Mouse (Mus musculus): ENCODE data around the gene Snapc2. TPM values are rescaled to one million over a fixed set of nuclear protein-coding genes. Genes with fewer than 3 reads are reported as not detected.

The Snapc2 gene
- polyA plus RNA-seq, 1 experiment from 2014 or later, result 63.0 TPM

GRCm38 (mm10) chr8:4216791-4217621, 35.9 kb upstream of the Snapc2 start, which contains the start of gene Prr36:
Gene Prr36 (minus strand): TSS chr8:4217459.
- H3K27me3 ChIP-seq, result peaks cover 25% of the 10 kb centered on the region; the same call in 1 of the 2 replicates
- peaks cover 45% of the 10 kb centered on the region for H3K4me1 ChIP-seq
- peak within 1 kb of the TSS; percentile 82 for H3K4me2 ChIP-seq (replicated peaks)

GRCm38 (mm10) chr8:4219617-4220016, 33.3 kb upstream of the Snapc2 start:
- Histone ChIP-seq H3K27me3 (peaks cover 23% of the 10 kb centered on the region), H3K4me1 (peaks cover 23% of the 10 kb centered on the region), H3K36me3 (0 out of 2 replicates have a peak, but pooled peaks cover 4% of the 10 kb centered on the region), H3K4me2 (replicated peaks) (no peak overlapping the region), H3K9me3 (no peaks in the 10 kb centered on the region), H3K4me3 (no peak overlapping the region), H3K9ac (replicated peaks) (no peak overlapping the region), H3K27ac (replicated peaks) (no peak overlapping the region)
- ATAC-seq (ENCODE audit: low FRiP score, low read depth), result no peak
- WGBS, result 95% methylated on average over 3 of the region's 3 CpGs

More at GRCm38 (mm10) chr8:4216791-4217621, 35.9 kb upstream of the Snapc2 start, which contains the start of gene Prr36:
- H3K9ac ChIP-seq (replicated peaks), result peak within 1 kb of the TSS; percentile 76
- peak within 1 kb of the TSS; percentile 86 for H3K27ac ChIP-seq (replicated peaks)
- WGBS, result under 1% methylated on average over 44 of the region's 44 CpGs
- H3K4me3 ChIP-seq, result peak within 1 kb of the TSS; percentile 57
- ATAC-seq (ENCODE audit: low FRiP score, low read depth), result peak; percentile 91
- 0 out of 2 replicates have a peak, but pooled peaks cover 7% of the 10 kb centered on the region for H3K36me3 ChIP-seq
- no peaks in the 10 kb centered on the region for H3K9me3 ChIP-seq

GRCm38 (mm10) chr8:4222059-4222458, 30.8 kb upstream of the Snapc2 start:
- no peak overlapping the region for H3K9ac ChIP-seq (replicated peaks)
- H3K4me1 ChIP-seq, result peaks cover 13% of the 10 kb centered on the region
- H3K36me3 ChIP-seq, result no peaks in the 10 kb centered on the region
- no peak for ATAC-seq (ENCODE audit: low FRiP score, low read depth)
- no peak overlapping the region for H3K4me2 ChIP-seq (replicated peaks)
- H3K27me3 ChIP-seq, result peaks cover 26% of the 10 kb centered on the region
- H3K9me3 ChIP-seq, result no peaks in the 10 kb centered on the region
- no peak overlapping the region for H3K27ac ChIP-seq (replicated peaks)
- H3K4me3 ChIP-seq, result no peak overlapping the region

- H3K27me3 ChIP-seq, result peaks cover 38% of the 10 kb centered on the region
- ATAC-seq (ENCODE audit: low FRiP score, low read depth), result no peak
- H3K4me2 ChIP-seq (replicated peaks), result peak overlapping the region; percentile 45
- 25% methylated on average over 4 of the region's 4 CpGs for WGBS
- H3K4me1 ChIP-seq, result peaks cover 7% of the 10 kb centered on the region
- H3K36me3 ChIP-seq, result no peaks in the 10 kb centered on the region
- H3K27ac ChIP-seq (replicated peaks), result no peak overlapping the region
- peak overlapping the region; percentile 21 for H3K4me3 ChIP-seq
- no peaks in the 10 kb centered on the region for H3K9me3 ChIP-seq
- H3K9ac ChIP-seq (replicated peaks), result no peak overlapping the region
Measured at GRCm38 (mm10) chr8:4226323-4226722, 26.6 kb upstream of the Snapc2 start.

GRCm38 (mm10) chr8:4226739-4227347, 26.0 kb upstream of the Snapc2 start, which contains the start of gene Lrrc8e:
Gene Lrrc8e (plus strand): TSS chr8:4226827.
- 5% methylated on average over 33 of the region's 33 CpGs for WGBS

GRCm38 (mm10) chr8:4227919-4228318, 25.0 kb upstream of the Snapc2 start:
- Histone ChIP-seq H3K36me3 (no peaks in the 10 kb centered on the region), H3K9ac (replicated peaks) (no peak overlapping the region), H3K27me3 (peaks cover 36% of the 10 kb centered on the region), H3K9me3 (no peaks in the 10 kb centered on the region), H3K4me2 (replicated peaks) (no peak overlapping the region), H3K4me1 (peaks cover 7% of the 10 kb centered on the region), H3K27ac (replicated peaks) (no peak overlapping the region), H3K4me3 (no peak overlapping the region)
- 91% methylated on average over 4 of the region's 4 CpGs for WGBS
- ATAC-seq (ENCODE audit: low FRiP score, low read depth), result no peak

More at GRCm38 (mm10) chr8:4226739-4227347, 26.0 kb upstream of the Snapc2 start, which contains the start of gene Lrrc8e:
- peak within 1 kb of the TSS; percentile 21 for H3K4me3 ChIP-seq
- no peaks in the 10 kb centered on the region for H3K36me3 ChIP-seq
- peak; percentile 52; the same call in 1 of the 2 replicates for ATAC-seq (ENCODE audit: low FRiP score, low read depth)
- 0 out of 2 replicates have a peak within 1 kb of the TSS, but pooled peaks have one; percentile 31 for H3K9ac ChIP-seq (replicated peaks)
- H3K9me3 ChIP-seq, result no peaks in the 10 kb centered on the region
- peaks cover 7% of the 10 kb centered on the region for H3K4me1 ChIP-seq
- peak within 1 kb of the TSS; percentile 45 for H3K4me2 ChIP-seq (replicated peaks)
- H3K27me3 ChIP-seq, result peaks cover 36% of the 10 kb centered on the region
- H3K27ac ChIP-seq (replicated peaks), result no peak within 1 kb of the TSS

- H3K4me1 ChIP-seq, result peaks cover 7% of the 10 kb centered on the region
- H3K9me3 ChIP-seq, result no peaks in the 10 kb centered on the region
- no peak overlapping the region for H3K4me3 ChIP-seq
- no peak overlapping the region for H3K27ac ChIP-seq (replicated peaks)
- H3K9ac ChIP-seq (replicated peaks), result no peak overlapping the region
- no peak for ATAC-seq (ENCODE audit: low FRiP score, low read depth)
- no peaks in the 10 kb centered on the region for H3K36me3 ChIP-seq
- H3K27me3 ChIP-seq, result peaks cover 28% of the 10 kb centered on the region
- no peak overlapping the region for H3K4me2 ChIP-seq (replicated peaks)
- WGBS, result 71% methylated on average over 5 of the region's 5 CpGs
Measured at GRCm38 (mm10) chr8:4229784-4230183, 23.1 kb upstream of the Snapc2 start.

GRCm38 (mm10) chr8:4230612-4231351, 22.1 kb upstream of the Snapc2 start:
- Histone ChIP-seq H3K4me2 (replicated peaks) (no peak overlapping the region), H3K4me1 (peaks cover 7% of the 10 kb centered on the region), H3K36me3 (no peaks in the 10 kb centered on the region), H3K4me3 (no peak overlapping the region), H3K27ac (replicated peaks) (no peak overlapping the region), H3K27me3 (peaks cover 37% of the 10 kb centered on the region), H3K9me3 (no peaks in the 10 kb centered on the region), H3K9ac (replicated peaks) (no peak overlapping the region)
- 67% methylated on average over 10 of the region's 10 CpGs for WGBS
- no peak for ATAC-seq (ENCODE audit: low FRiP score, low read depth)

GRCm38 (mm10) chr8:4237814-4238433, 15.0 kb upstream of the Snapc2 start:
- Histone ChIP-seq H3K9me3 (no peaks in the 10 kb centered on the region), H3K4me1 (peaks cover 27% of the 10 kb centered on the region), H3K27me3 (peaks cover 11% of the 10 kb centered on the region; the same call in 1 of the 2 replicates), H3K4me2 (replicated peaks) (peak overlapping the region; percentile 81), H3K4me3 (peak overlapping the region; percentile 85), H3K36me3 (peaks cover 15% of the 10 kb centered on the region), H3K9ac (replicated peaks) (peak overlapping the region; percentile 73), H3K27ac (replicated peaks) (peak overlapping the region; percentile 95)
- WGBS, result 22% methylated on average over 15 of the region's 15 CpGs
- no peak for ATAC-seq (ENCODE audit: low FRiP score, low read depth)

GRCm38 (mm10) chr8:4238434-4239192, 14.3 kb upstream of the Snapc2 start, which contains the start of the genes Map2k7 and Gm49320:
Gene Map2k7 (plus strand): TSS chr8:4238740.
Gene Gm49320 (plus strand): TSS chr8:4238865.
- peak within 1 kb of the TSS; percentile 85 for H3K4me3 ChIP-seq
- peak within 1 kb of the TSS; percentile 95 for H3K27ac ChIP-seq (replicated peaks)
- H3K9ac ChIP-seq (replicated peaks), result peak within 1 kb of the TSS; percentile 73
- H3K4me2 ChIP-seq (replicated peaks), result peak within 1 kb of the TSS; percentile 81
- under 1% methylated on average over 59 of the region's 71 CpGs for whole genome bisulfite sequencing
- H3K9me3 ChIP-seq, result no peaks in the 10 kb centered on the region
- peaks cover 22% of the 10 kb centered on the region for H3K36me3 ChIP-seq
- ATAC-seq (ENCODE audit: low FRiP score, low read depth), result peak; percentile 94
- H3K27me3 ChIP-seq, result peaks cover 11% of the 10 kb centered on the region; the same call in 1 of the 2 replicates
- H3K4me1 ChIP-seq, result peaks cover 27% of the 10 kb centered on the region

Data from midbrain, embryonic 12.5 days (tissue).